Mouse (Mus musculus): ENCODE data around the gene Ppp1r12b.

GRCm38 (mm10) chr1:134804373-134804772 lies 151.4 kb downstream of the Ppp1r12b start:
- no peak for TF ChIP-seq POLR2A (IDR thresholded peaks at IDR 0.05; ENCODE audit: extremely low read depth, insufficient read depth, low read length)
- no peak for TF ChIP-seq CTCF (IDR thresholded peaks at IDR 0.05; ENCODE audit: low read depth, low read length)

Measured in liver, adult 2 months (tissue).